Mouse (Mus musculus) embryo, embryonic 11 days (tissue): Measurements from ENCODE around the gene Plpp2.
A peak's percentile ranks its signal among the peaks of the same experiment; 100 is the strongest.

Source experiments
- DNase-seq: peaks from one replicate; pipeline ENCODE4 v3.0.0-alpha.2; 2015

The Plpp2 gene

GRCm38 (mm10) chr10:79533126-79533911 is at the start of gene Plpp2:
Gene Plpp2, minus strand, starts transcription at chr10:79533796.
- peak; percentile 87 for DNase-seq

GRCm38 (mm10) chr10:79581501-79581900 is 47.9 kb upstream of the Plpp2 start:
- no peak for DNase-seq

GRCm38 (mm10) chr10:79580811-79581210 is 47.2 kb upstream of the Plpp2 start:
- DNase-seq = peak; percentile 68

GRCm38 (mm10) chr10:79580356-79580755 is 46.8 kb upstream of the Plpp2 start:
- no peak for DNase-seq

- no peak for DNase-seq
These were observed 46.2 kb upstream of the Plpp2 start for GRCm38 (mm10) chr10:79579781-79580180.

- DNase-seq = no peak
These were observed 45.3 kb upstream of the Plpp2 start for GRCm38 (mm10) chr10:79578891-79579290.

GRCm38 (mm10) chr10:79578276-79578675 is 44.7 kb upstream of the Plpp2 start:
- no peak for DNase-seq

- DNase-seq = no peak
These were observed 43.8 kb upstream of the Plpp2 start for GRCm38 (mm10) chr10:79577376-79577775.

- DNase-seq = no peak
These were observed 42.2 kb upstream of the Plpp2 start for GRCm38 (mm10) chr10:79575754-79576153.

GRCm38 (mm10) chr10:79574796-79575195 is 41.2 kb upstream of the Plpp2 start:
- DNase-seq = no peak

GRCm38 (mm10) chr10:79574350-79574749 is 40.8 kb upstream of the Plpp2 start:
- DNase-seq = no peak

GRCm38 (mm10) chr10:79573611-79574010 is 40.0 kb upstream of the Plpp2 start:
- DNase-seq = no peak

- DNase-seq = no peak
These were observed 37.7 kb upstream of the Plpp2 start for GRCm38 (mm10) chr10:79571314-79571713.

GRCm38 (mm10) chr10:79569921-79570320 is 36.3 kb upstream of the Plpp2 start:
- DNase-seq = no peak

- DNase-seq = no peak
These were observed 26.1 kb upstream of the Plpp2 start for GRCm38 (mm10) chr10:79559716-79560115.

GRCm38 (mm10) chr10:79557496-79557895 is 23.9 kb upstream of the Plpp2 start:
- DNase-seq = no peak

- no peak for DNase-seq
These were observed 23.4 kb upstream of the Plpp2 start for GRCm38 (mm10) chr10:79556951-79557350.

- no peak for DNase-seq
These were observed 21.7 kb upstream of the Plpp2 start for GRCm38 (mm10) chr10:79555238-79555724.

GRCm38 (mm10) chr10:79554330-79555237 is 21.0 kb upstream of the Plpp2 start, which contains the start of gene Mier2:
Gene Mier2, minus strand, starts transcription at chr10:79555199.
- peak; percentile 88 for DNase-seq

- peak; percentile 16 for DNase-seq
These were observed 20.1 kb upstream of the Plpp2 start for GRCm38 (mm10) chr10:79553691-79554090.

GRCm38 (mm10) chr10:79553176-79553575 is 19.6 kb upstream of the Plpp2 start:
- DNase-seq = no peak

GRCm38 (mm10) chr10:79552531-79552930 is 18.9 kb upstream of the Plpp2 start:
- no peak for DNase-seq

GRCm38 (mm10) chr10:79550366-79550765 is 16.8 kb upstream of the Plpp2 start:
- no peak for DNase-seq
